Mouse (Mus musculus): ENCODE results near the gene Nbeal2. TPM values are rescaled to one million over a fixed set of nuclear protein-coding genes. Genes with fewer than 3 reads are reported as not detected.

Gene Nbeal2
- 100 to 1,000 TPM in 12 of 26 experiments, 10 to 100 TPM in 13, 1 to 10 TPM in 1; 6.2 to 170 (median 78.6) TPM for total RNA-seq (2018; cell fraction: chromatin; rRNA removed)
- 10 to 100 TPM in 22 of 26 experiments, 1 to 10 TPM in 4; 7.3 to 21.7 (median 15.4) TPM for total RNA-seq (2018; cell fraction: cytosol; rRNA removed)
- 10 to 100 TPM in 23 of 26 experiments, 1 to 10 TPM in 3; 6.0 to 71.7 (median 37.9) TPM for total RNA-seq (2018; cell fraction: nucleus; rRNA removed)
- polyA plus RNA-seq (2018): 8.6 to 16.6 TPM (median 14.0 TPM) in 3 replicates

DNA sequence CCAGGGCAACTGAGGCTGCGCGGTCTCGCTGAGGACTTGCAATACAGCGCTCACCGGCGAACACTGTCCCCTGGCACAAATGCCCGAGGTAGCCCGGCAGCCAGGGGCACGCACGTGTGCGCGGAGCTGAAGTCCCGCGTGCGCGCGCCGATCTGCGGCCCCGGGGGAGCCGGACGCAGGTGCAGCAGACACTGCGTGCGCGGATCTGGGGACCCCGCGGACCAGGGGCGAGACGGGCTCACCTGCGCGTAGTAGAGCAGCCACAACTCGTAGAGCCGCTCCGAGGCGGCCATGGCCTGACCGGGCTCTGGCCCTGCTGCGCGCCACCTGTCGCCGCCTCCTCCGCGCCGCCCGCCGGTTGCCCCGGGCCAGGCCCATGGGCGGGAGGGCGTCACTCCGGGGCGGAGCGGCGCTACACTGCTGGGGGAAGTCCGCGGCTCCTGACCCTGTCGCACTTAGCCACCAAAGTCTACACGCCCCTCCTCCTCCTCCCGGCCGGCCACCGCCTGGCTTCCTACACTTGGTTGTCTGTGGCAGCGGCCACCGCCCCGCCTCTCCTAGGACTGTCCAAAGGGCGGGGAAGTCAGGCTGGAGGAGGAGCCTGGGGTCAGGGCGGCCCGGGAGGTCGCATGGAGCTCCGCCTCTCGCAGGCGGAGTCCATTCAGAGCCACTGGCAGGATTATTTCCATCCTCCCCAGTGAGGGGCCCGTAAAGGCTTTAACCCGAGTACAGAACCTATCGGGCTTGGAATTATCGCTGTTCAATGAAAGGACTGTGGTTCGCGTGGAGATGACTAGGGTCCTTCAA lies at the start of gene Nbeal2:
Gene Nbeal2, minus strand, starts transcription at position 507 of the 807 bp plus-strand sequence.
- H3K79me2 ChIP-seq (ENCODE audit: inconsistent target): peaks cover 58% of the 10 kb centered on the region
- H3K4me3 ChIP-seq (ENCODE audit: inconsistent target): peak within 1 kb of the TSS; percentile 55
- WGBS (ENCODE audit: missing documents): 1% methylated on average over 75 of the region's 75 CpGs
- peak within 1 kb of the TSS; percentile 52 for H3K27ac ChIP-seq
- no peaks in the 10 kb centered on the region for H3K36me3 ChIP-seq (ENCODE audit: inconsistent target)

DNA sequence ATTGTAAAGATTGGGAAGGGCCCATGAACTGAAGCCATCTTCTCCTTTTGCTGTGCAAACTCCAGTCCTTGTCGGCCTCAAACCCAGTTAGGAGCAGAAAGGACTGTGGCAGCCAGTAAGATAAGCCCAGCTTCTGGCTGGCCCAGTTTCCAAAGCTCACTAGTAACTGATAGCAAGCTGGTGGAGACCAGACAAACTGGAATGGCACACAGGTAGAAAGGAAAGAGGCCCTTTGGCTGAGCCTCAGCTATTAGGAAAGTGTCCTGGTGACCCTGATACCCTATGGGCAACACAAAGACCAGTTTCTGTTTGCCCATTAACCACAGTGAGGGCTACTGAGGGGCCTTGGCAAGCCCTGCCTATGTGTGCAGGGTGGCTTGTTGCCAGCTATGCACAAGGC lies 48.9 kb upstream of the Nbeal2 start:
- no peaks in the 10 kb centered on the region; the same call in 1 of the 2 replicates for H3K79me2 ChIP-seq (ENCODE audit: inconsistent target)
- H3K36me3 ChIP-seq (ENCODE audit: inconsistent target): peaks cover 15% of the 10 kb centered on the region; the same call in 1 of the 2 replicates
- WGBS (ENCODE audit: missing documents): 78% methylated on average over 1 of the region's 1 CpGs
- H3K27ac ChIP-seq: no peak overlapping the region
- no peak overlapping the region for H3K4me3 ChIP-seq (ENCODE audit: inconsistent target)

DNA sequence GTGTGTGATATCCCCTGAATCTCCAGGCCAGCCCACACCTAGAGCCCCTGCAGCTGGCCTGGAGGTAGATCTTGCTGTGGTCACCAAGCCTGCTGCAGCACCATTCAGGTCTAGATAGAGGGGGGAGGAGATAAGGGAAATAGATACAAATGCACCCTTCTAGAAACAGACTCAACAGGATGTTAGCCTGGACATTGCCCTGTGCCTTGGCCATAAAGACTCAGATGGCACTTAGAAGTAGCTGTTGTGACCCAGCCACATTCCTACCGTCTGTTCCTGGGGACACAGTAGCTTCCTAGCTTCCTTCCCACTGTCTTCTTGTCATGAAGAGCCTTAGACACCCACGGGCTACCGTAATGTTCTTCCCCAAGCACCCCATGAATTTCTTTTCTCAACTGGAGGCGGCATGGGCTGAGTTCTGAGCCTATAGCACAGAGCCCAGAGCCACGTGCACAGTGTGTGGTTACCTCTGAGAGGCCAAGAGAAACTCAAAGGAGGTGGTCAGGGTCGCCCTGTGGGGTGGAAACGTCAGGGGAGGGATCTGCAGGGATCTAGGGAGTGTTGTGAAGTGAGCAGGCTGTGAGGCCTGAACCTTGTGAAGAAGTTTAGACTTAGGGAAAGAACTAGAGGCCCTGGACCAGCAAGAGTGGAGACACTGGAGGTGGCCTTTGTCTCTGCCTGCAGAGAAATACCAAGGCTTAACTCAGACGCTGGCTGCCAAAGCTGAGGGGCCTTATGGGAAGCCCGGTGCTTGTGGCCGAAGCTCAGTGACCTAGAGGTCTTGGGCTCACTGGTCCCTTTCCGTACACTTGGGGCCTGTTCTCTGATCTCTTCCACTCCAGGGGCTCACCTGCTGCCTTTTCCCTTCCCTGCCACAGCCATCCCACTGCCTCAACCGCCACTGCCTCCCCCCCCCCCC lies 47.4 kb upstream of the Nbeal2 start:
- Histone ChIP-seq H3K79me2 (ENCODE audit: inconsistent target) (no peaks in the 10 kb centered on the region; the same call in 1 of the 2 replicates), H3K27ac (no peak overlapping the region), H3K4me3 (ENCODE audit: inconsistent target) (no peak overlapping the region), H3K36me3 (ENCODE audit: inconsistent target) (peaks cover 19% of the 10 kb centered on the region; the same call in 1 of the 2 replicates)
- WGBS (ENCODE audit: missing documents): 96% methylated on average over 12 of the region's 12 CpGs

DNA sequence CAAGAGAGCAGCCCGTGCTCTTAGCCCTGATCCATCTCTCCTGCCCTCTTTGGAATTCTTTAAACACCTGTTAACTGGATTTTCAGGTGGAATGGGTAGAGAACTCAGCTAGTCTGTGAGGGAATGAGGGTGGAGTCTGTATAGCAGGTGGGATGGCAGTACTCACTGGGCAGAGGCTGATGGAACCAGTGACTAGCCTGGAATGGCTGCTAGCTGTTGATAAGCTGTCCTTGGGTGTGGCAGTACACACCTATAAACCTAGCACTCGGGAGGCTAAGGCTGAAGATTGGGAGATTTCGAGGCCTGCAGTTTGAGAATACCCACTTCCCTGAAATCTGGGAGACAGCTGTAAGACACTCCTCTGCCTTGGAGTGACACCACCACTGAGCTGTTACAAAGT lies 45.6 kb upstream of the Nbeal2 start:
- H3K4me3 ChIP-seq (ENCODE audit: inconsistent target): no peak overlapping the region
- peaks cover 35% of the 10 kb centered on the region; the same call in 1 of the 2 replicates for H3K36me3 ChIP-seq (ENCODE audit: inconsistent target)

DNA sequence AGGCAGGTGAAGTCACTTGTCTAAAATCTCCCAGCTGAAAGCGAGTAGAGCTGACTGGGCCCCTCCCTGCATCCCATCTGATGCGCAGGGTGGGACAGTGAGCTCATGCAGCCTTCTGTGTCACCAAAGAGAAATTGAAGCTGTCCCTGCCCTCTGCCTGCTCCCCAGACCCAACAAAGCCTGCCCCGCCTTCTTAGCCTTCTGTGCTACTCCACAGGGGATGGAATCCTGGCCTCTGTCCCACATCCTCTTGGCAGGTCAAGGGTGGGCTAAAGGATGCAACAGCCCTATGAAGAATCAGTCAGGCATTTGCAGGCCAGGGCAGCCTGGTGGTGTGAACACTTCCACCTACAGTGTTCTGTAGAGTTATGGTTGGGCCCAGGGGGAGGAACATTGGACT lies 43.5 kb upstream of the Nbeal2 start:
- H3K27ac ChIP-seq: no peak overlapping the region
- peaks cover 46% of the 10 kb centered on the region; the same call in 1 of the 2 replicates for H3K36me3 ChIP-seq (ENCODE audit: inconsistent target)
- no peaks in the 10 kb centered on the region; the same call in 1 of the 2 replicates for H3K79me2 ChIP-seq (ENCODE audit: inconsistent target)
- H3K4me3 ChIP-seq (ENCODE audit: inconsistent target): no peak overlapping the region
- WGBS (ENCODE audit: missing documents): 91% methylated on average over 3 of the region's 3 CpGs

More for the DNA sequence above, 45.6 kb upstream of the Nbeal2 start:
- Histone ChIP-seq H3K79me2 (ENCODE audit: inconsistent target) (no peaks in the 10 kb centered on the region; the same call in 1 of the 2 replicates), H3K27ac (no peak overlapping the region)
- WGBS (ENCODE audit: missing documents): 89% methylated on average over 3 of the region's 3 CpGs

DNA sequence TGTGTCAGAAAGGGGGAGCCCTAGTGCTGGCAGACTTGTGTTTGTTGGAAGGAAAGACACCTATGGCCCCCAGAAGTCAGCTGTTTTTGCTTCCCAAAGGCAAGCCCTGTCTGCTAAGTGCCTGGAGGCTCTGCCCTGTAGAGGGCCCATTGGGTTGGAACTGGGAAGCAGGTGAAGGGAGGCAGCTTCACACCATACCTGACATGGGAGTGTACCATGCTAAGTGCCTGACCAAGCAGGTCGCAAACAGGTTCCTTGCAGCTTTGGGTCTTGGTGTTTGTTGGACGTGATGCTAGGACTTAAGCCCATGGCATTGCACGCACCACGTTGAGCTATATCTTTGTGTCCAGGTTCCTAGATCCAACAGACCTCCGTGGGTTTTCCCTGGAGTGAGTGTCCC lies 42.5 kb upstream of the Nbeal2 start:
- Histone ChIP-seq H3K4me3 (ENCODE audit: inconsistent target) (no peak overlapping the region), H3K79me2 (ENCODE audit: inconsistent target) (peaks cover 8% of the 10 kb centered on the region; the same call in 1 of the 2 replicates), H3K27ac (no peak overlapping the region), H3K36me3 (ENCODE audit: inconsistent target) (peaks cover 44% of the 10 kb centered on the region; the same call in 1 of the 2 replicates)
- 93% methylated on average over 5 of the region's 5 CpGs for WGBS (ENCODE audit: missing documents)

DNA sequence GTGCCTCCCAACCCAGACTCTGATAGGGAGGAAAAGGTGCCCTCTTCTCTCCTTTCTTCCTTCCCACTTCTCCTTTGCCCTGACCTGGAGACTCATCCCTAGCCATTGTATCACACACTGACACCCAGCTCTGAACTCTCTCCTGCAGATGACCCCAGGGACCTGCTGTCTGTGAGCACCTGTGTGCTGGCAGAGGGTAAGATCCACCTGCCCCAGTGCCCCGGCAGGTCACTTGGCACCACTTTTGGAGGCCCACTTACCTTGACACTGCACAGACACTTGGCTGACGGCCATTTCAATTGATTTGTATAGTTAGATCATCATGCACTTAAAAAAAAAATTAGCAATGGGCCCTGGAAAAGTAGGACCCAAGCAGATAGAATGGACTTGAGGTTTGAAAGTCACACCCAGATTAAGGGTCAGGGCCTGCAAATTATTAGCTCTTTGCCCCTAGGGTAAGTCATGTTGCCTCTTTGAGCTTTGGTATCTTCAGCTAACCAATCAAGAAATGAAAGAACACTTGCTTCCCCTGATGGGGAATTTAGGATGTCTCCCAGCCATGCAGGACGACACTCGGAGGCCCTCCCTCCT lies 41.3 kb upstream of the Nbeal2 start:
- peaks cover 44% of the 10 kb centered on the region; the same call in 1 of the 2 replicates for H3K36me3 ChIP-seq (ENCODE audit: inconsistent target)
- WGBS (ENCODE audit: missing documents): 100% methylated on average over 4 of the region's 4 CpGs
- no peak overlapping the region for H3K4me3 ChIP-seq (ENCODE audit: inconsistent target)
- peaks cover 20% of the 10 kb centered on the region for H3K79me2 ChIP-seq (ENCODE audit: inconsistent target)
- H3K27ac ChIP-seq: no peak overlapping the region

DNA sequence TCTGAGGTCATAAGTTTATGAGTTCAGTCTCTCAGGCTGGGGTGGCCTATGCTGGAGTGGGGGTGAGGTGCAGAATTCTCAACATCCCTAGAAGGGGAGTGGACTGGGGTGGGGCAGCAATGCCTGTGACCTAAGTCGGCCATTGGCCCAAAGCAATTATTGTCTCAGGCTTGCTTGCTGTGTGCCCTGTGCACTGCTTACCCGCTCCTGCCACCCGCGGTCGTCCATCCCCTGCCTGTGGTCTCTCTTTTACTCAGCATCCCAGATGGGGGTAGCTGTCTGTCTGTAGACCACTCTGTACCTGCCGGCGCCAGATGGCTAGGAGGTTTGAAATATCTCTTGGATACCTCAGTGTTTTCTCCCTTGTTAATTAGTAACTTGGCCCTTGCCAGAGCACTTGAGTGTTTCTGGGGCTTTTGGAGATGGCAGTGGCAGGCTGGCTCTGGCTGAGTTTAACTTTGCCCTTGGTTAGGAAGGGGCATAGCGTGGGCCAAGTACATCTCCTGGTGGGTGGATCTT lies 35.4 kb upstream of the Nbeal2 start:
- WGBS (ENCODE audit: missing documents): 95% methylated on average over 4 of the region's 8 CpGs
- Histone ChIP-seq H3K36me3 (ENCODE audit: inconsistent target) (peaks cover 12% of the 10 kb centered on the region; the same call in 1 of the 2 replicates), H3K4me3 (ENCODE audit: inconsistent target) (no peak overlapping the region), H3K27ac (no peak overlapping the region), H3K79me2 (ENCODE audit: inconsistent target) (peaks cover 79% of the 10 kb centered on the region)

DNA sequence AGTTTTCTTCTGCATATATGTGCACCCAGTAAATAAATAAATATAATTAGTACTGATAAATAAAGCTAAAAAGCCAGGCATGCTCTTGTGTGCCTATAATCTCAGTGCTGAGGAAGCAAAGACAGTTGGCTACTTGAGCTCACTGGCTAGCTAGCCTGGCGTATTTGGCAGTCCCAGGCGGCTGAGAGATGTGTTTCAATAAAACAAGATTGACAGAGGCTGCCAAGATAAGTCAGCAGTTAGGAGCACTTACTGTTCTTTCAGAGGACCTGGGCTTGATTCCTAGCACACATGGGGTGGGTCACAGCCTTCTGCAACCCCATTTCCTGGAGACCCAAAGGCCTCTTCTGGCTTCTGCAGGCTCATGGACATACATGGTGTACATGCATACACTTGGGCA lies 33.9 kb upstream of the Nbeal2 start:
- Histone ChIP-seq H3K4me3 (ENCODE audit: inconsistent target) (no peak overlapping the region), H3K36me3 (ENCODE audit: inconsistent target) (0 out of 2 replicates have a peak, but pooled peaks cover 5% of the 10 kb centered on the region), H3K79me2 (ENCODE audit: inconsistent target) (peaks cover 94% of the 10 kb centered on the region), H3K27ac (no peak overlapping the region)
- 97% methylated on average over 2 of the region's 2 CpGs for WGBS (ENCODE audit: missing documents)

DNA sequence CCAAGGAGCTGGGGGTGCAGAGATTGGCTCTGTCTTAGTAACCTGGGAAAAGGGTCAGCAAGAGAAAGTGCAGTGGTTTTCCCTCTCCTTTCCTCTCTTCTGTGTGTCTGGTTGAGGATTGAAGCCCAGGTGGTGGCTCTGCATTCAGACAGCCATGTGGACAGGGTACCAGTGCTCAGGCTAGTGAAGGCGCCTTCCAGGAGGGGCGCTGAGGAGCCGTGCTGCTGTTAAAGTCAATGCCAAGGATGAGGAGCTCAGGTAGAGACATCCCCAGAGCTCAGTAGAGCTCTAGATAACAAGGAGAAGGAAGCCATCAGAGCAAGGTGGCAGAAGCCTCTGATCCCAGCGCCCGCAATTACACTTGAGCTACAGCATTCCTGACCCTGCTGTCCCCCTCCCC lies 33.1 kb upstream of the Nbeal2 start:
- H3K27ac ChIP-seq: no peak overlapping the region
- no peaks in the 10 kb centered on the region for H3K36me3 ChIP-seq (ENCODE audit: inconsistent target)
- H3K79me2 ChIP-seq (ENCODE audit: inconsistent target): peaks cover 100% of the 10 kb centered on the region
- 94% methylated on average over 4 of the region's 5 CpGs for WGBS (ENCODE audit: missing documents)
- H3K4me3 ChIP-seq (ENCODE audit: inconsistent target): no peak overlapping the region

DNA sequence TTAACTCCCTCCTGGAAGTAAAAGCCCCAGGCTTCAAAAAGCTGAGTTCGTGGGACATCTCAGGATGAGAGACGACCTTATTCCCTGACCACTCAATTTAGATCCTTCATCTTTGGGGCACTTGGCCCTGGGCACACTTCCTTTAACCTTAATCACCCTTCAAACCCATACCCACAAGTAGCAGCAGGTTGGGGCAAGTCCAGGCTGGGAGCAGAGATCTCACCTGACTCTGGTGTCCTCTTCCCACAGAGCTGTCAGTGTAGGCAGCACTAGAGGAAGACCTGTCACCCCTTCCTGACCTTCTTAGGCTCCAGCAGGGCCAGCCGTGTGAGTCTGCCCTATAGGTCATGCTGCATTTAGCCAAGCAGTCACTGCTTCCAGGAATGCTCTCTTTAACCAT lies 32.5 kb upstream of the Nbeal2 start:
- Histone ChIP-seq H3K27ac (0 out of 2 replicates have a peak overlapping the region, but pooled peaks have one; percentile 64), H3K36me3 (ENCODE audit: inconsistent target) (no peaks in the 10 kb centered on the region), H3K79me2 (ENCODE audit: inconsistent target) (peaks cover 100% of the 10 kb centered on the region), H3K4me3 (ENCODE audit: inconsistent target) (no peak overlapping the region)
- 80% methylated on average over 3 of the region's 3 CpGs for WGBS (ENCODE audit: missing documents)

DNA sequence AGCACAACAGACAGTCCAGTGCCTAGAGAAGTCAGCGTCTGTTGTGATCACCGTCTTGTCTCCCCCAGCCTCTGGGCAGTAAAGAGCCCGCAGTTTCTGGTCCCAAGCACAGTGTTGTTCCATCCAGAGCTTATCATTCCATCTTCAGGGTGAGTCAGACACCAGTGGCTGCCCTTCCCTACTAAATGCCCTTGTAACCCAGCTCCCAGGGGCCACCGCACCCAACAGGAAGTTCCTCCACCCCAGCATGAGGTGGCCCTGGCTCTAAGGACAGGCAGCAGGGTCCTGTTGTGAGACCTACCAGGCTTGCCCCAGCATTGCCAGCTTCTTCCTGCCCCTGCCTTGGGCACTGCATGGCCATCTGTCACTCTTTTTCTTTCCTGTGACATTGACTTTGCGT lies 31.6 kb upstream of the Nbeal2 start:
- H3K36me3 ChIP-seq (ENCODE audit: inconsistent target): no peaks in the 10 kb centered on the region
- H3K4me3 ChIP-seq (ENCODE audit: inconsistent target): no peak overlapping the region
- H3K79me2 ChIP-seq (ENCODE audit: inconsistent target): peaks cover 93% of the 10 kb centered on the region
- peak overlapping the region; percentile 64 for H3K27ac ChIP-seq
- WGBS (ENCODE audit: missing documents): 21% methylated on average over 5 of the region's 5 CpGs

DNA sequence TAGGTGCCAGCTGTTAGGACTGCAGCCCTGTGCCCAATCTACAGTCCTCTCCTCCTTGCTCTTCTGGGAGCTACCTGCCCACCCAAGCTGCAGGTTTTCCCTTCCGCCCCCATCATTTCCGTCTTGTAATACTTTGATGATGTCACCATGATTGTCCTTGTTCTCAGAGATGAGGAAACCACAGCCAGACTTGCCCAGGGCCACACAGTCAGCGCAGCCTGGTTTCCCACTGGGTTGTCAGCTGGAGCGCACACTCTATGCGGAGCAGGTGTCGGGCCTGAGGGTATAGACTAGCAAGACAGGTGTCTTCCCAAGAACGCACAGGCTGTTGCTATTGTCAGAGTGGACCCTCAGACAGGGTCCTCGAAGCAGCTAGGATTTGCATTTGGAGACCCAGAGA lies 31.2 kb upstream of the Nbeal2 start:
- WGBS (ENCODE audit: missing documents): 58% methylated on average over 8 of the region's 8 CpGs
- Histone ChIP-seq H3K79me2 (ENCODE audit: inconsistent target) (peaks cover 90% of the 10 kb centered on the region), H3K27ac (peak overlapping the region; percentile 64), H3K4me3 (ENCODE audit: inconsistent target) (no peak overlapping the region), H3K36me3 (ENCODE audit: inconsistent target) (no peaks in the 10 kb centered on the region)
